Mouse (Mus musculus): ENCODE results near the gene 4933436I01Rik. TPM values are rescaled to one million over a fixed set of nuclear protein-coding genes. Genes with fewer than 3 reads are reported as not detected.

The 4933436I01Rik gene
- polyA plus RNA-seq (2015; fragmentation: Nextera tagmentation; extraction: Ambion mirVana) = not detected in 2 replicates

GRCm38 (mm10) chrX:67921350-67921749, at the start of gene 4933436I01Rik:
TSS of gene 4933436I01Rik (minus strand) at chrX:67921450.
- no peaks in the 10 kb centered on the region for H3K9me3 ChIP-seq (replicated peaks)
- H3K4me1 ChIP-seq = no peaks in the 10 kb centered on the region
- H3K27me3 ChIP-seq = no peaks in the 10 kb centered on the region
- H3K36me3 ChIP-seq = no peaks in the 10 kb centered on the region
- H3K27ac ChIP-seq = no peak within 1 kb of the TSS
- no peak for ATAC-seq (replicated peaks; ENCODE audit: low FRiP score)
- no peak within 1 kb of the TSS for H3K4me3 ChIP-seq (replicated peaks)
- no peak within 1 kb of the TSS for H3K4me2 ChIP-seq
- no peak within 1 kb of the TSS for H3K9ac ChIP-seq
- 42% methylated on average over 1 of the region's 1 CpGs for WGBS

- 68% methylated on average over 1 of the region's 1 CpGs for WGBS
- H3K4me1 ChIP-seq = no peaks in the 10 kb centered on the region
- H3K27me3 ChIP-seq = no peaks in the 10 kb centered on the region
- ATAC-seq (replicated peaks; ENCODE audit: low FRiP score) = no peak; the same call in 1 of the 2 replicates
- no peaks in the 10 kb centered on the region for H3K36me3 ChIP-seq
- no peak overlapping the region for H3K27ac ChIP-seq
- no peak overlapping the region for H3K9ac ChIP-seq
- no peak overlapping the region for H3K4me3 ChIP-seq (replicated peaks)
- H3K4me2 ChIP-seq = no peak overlapping the region
- H3K9me3 ChIP-seq (replicated peaks) = no peaks in the 10 kb centered on the region
Measured at GRCm38 (mm10) chrX:67924769-67925470, 3.7 kb upstream of the 4933436I01Rik start.

- no peak overlapping the region for H3K27ac ChIP-seq
- H3K4me3 ChIP-seq (replicated peaks) = no peak overlapping the region
- ATAC-seq (replicated peaks; ENCODE audit: low FRiP score) = no peak
- H3K4me1 ChIP-seq = no peaks in the 10 kb centered on the region
- H3K9ac ChIP-seq = no peak overlapping the region
- no peaks in the 10 kb centered on the region for H3K9me3 ChIP-seq (replicated peaks)
- no peak overlapping the region for H3K4me2 ChIP-seq
- H3K36me3 ChIP-seq = no peaks in the 10 kb centered on the region
- H3K27me3 ChIP-seq = no peaks in the 10 kb centered on the region
- WGBS = 36% methylated on average over 3 of the region's 3 CpGs
Measured at GRCm38 (mm10) chrX:67883406-67883805, 37.8 kb downstream of the 4933436I01Rik start.

Other genes starting within 250 kb of the 4933436I01Rik start
- not detected in 2 replicates for gene Gm1140, start 227.9 kb downstream of the 4933436I01Rik start, polyA plus RNA-seq (2015; fragmentation: Nextera tagmentation; extraction: Ambion mirVana)
- not detected in 2 replicates for gene Gm14692, start 225.8 kb downstream of the 4933436I01Rik start, polyA plus RNA-seq (2015; fragmentation: Nextera tagmentation; extraction: Ambion mirVana)

Data from kidney, embryonic 15.5 days (tissue).